Mouse (Mus musculus) liver, embryonic 11.5 days (tissue): ENCODE results near the gene Map6d1. TPM values are rescaled to one million over a fixed set of nuclear protein-coding genes. Genes with fewer than 3 reads are reported as not detected.

Experiments
- ATAC-seq: fragments of 200-750 bp; cut with Nextera tagmentation; replicated peaks from 2 replicates; pipeline ENCODE4 v1.8.0; 2017; ENCODE audit warnings: moderate number of reproducible peaks, mild to moderate bottlenecking, moderate TSS enrichment, moderate library complexity; ENCODE audit not compliant: low FRiP score
- DNase-seq: peaks from one replicate; pipeline ENCODE4 v3.0.0-alpha.2; 2017; ENCODE audit warnings: low spot score
- H3K27ac ChIP-seq: fragments of 300-500 bp; sonication (generic); 2 replicates; pipeline ENCODE4 v1.5.1; 2014; ENCODE audit warnings: mild to moderate bottlenecking, low read depth, low read length, control low read depth
- H3K27me3 ChIP-seq: fragments of 300-500 bp; sonication (generic); replicated peaks from 2 replicates; pipeline ENCODE4 v1.6.1; 2014; ENCODE audit warnings: low read length, mixed read lengths; ENCODE audit not compliant: control insufficient read depth, insufficient read depth
- H3K36me3 ChIP-seq: fragments of 300-500 bp; sonication (generic); 2 replicates; pipeline ENCODE4 v1.6.1; 2014; ENCODE audit warnings: mild to moderate bottlenecking, low read length, moderate library complexity, mixed read lengths; ENCODE audit not compliant: control insufficient read depth, insufficient read depth
- H3K4me1 ChIP-seq: fragments of 300-500 bp; sonication (generic); replicated peaks from 2 replicates; pipeline ENCODE4 v1.6.1; 2014; ENCODE audit warnings: low read length, mixed read lengths; ENCODE audit not compliant: control insufficient read depth, insufficient read depth
- H3K4me2 ChIP-seq: fragments of 300-500 bp; sonication (generic); 2 replicates; pipeline ENCODE4 v1.6.1; 2014; ENCODE audit warnings: mild to moderate bottlenecking, control low read depth, moderate library complexity
- H3K4me3 ChIP-seq: fragments of 300-500 bp; sonication (generic); 2 replicates; pipeline ENCODE4 v1.5.1; 2014; ENCODE audit warnings: low read depth, low read length, control low read depth
- H3K9ac ChIP-seq: fragments of 300-500 bp; sonication (generic); 2 replicates; pipeline ENCODE4 v1.6.1; 2014; ENCODE audit warnings: low read depth, low read length, control low read depth
- H3K9me3 ChIP-seq: fragments of 300-500 bp; sonication (generic); 2 replicates; pipeline ENCODE4 v1.6.1; 2016; ENCODE audit warnings: low read length, inconsistent platforms, mixed read lengths; ENCODE audit not compliant: control insufficient read depth
- WGBS: fragments of 180-500 bp; shearing (Covaris S2); extraction: QIAGEN DNeasy Blood & Tissue Kit; methylation state at CpG from one replicate; pipeline ENCODE4 v1.1.7; 2014; 5-methylcytosine and 5-hydroxymethylcytosine counted together
- polyA plus RNA-seq: library from polyadenylated mRNA; unstranded; fragments of >200 nt; fragmentation: Nextera tagmentation; extraction: Ambion mirVana; gene quantifications from 2 replicates; pipeline ENCODE4 v1.2.1, GENCODE M21; 2014

Gene Map6d1
- 0.27 and 0.31 TPM in 2 replicates for polyA plus RNA-seq

- peak within 1 kb of the TSS; percentile 58 for H3K9ac ChIP-seq
- 1% methylated on average over 90 of the region's 90 CpGs for WGBS
- ATAC-seq = peak; percentile 49
- H3K9me3 ChIP-seq = no peaks in the 10 kb centered on the region
- H3K4me1 ChIP-seq = 0 out of 2 replicates have a peak, but pooled peaks cover 2% of the 10 kb centered on the region
- peak within 1 kb of the TSS; percentile 94 for H3K4me2 ChIP-seq
- H3K4me3 ChIP-seq = peak within 1 kb of the TSS; percentile 67
- no peaks in the 10 kb centered on the region for H3K36me3 ChIP-seq
- DNase-seq = peak; percentile 64
- no peak within 1 kb of the TSS for H3K27ac ChIP-seq
- H3K27me3 ChIP-seq = peaks cover 28% of the 10 kb centered on the region
Observed at GRCm38 (mm10) chr16:20240468-20241414, at the start of gene Map6d1. Map6d1 (minus strand) TSS chr16:20241358.

DNA sequence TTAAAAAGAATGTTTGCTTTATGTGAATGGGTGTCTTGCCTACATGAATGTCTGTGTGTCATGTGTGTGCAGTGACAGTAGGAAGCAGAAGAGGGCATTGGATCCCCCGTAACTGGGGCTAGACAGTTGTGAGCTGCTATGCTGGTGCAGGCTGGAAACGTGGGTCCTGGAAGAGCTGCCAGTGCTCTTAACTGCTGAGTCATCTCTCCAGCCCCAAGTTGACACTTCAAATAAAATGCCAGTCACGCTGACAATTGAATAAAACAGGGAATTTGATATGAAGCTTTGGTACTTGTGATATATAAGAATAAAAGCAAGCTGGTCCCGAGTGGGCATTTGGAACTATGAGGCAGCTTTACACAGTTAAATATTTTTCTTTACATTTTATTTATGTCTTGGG, 39.1 kb upstream of the Map6d1 start:
- H3K27me3 ChIP-seq = no peaks in the 10 kb centered on the region
- no peak for ATAC-seq

GRCm38 (mm10) chr16:20279395-20279794, 38.2 kb upstream of the Map6d1 start:
- H3K27me3 ChIP-seq = no peaks in the 10 kb centered on the region
- H3K4me3 ChIP-seq = no peak overlapping the region
- H3K4me2 ChIP-seq = no peak overlapping the region
- H3K9ac ChIP-seq = no peak overlapping the region
- peaks cover 22% of the 10 kb centered on the region for H3K36me3 ChIP-seq
- 89% methylated on average over 5 of the region's 5 CpGs for WGBS
- ATAC-seq (no peak), DNase-seq (no peak)
- no peaks in the 10 kb centered on the region for H3K9me3 ChIP-seq
- H3K27ac ChIP-seq = no peak overlapping the region
- H3K4me1 ChIP-seq = no peaks in the 10 kb centered on the region

More for the DNA sequence above, 39.1 kb upstream of the Map6d1 start:
- Histone ChIP-seq H3K27ac (no peak overlapping the region), H3K4me1 (no peaks in the 10 kb centered on the region), H3K9ac (no peak overlapping the region), H3K36me3 (peaks cover 29% of the 10 kb centered on the region), H3K9me3 (no peaks in the 10 kb centered on the region), H3K4me3 (no peak overlapping the region), H3K4me2 (no peak overlapping the region)
- WGBS = 84% methylated on average over 4 of the region's 4 CpGs
- DNase-seq = no peak

DNA sequence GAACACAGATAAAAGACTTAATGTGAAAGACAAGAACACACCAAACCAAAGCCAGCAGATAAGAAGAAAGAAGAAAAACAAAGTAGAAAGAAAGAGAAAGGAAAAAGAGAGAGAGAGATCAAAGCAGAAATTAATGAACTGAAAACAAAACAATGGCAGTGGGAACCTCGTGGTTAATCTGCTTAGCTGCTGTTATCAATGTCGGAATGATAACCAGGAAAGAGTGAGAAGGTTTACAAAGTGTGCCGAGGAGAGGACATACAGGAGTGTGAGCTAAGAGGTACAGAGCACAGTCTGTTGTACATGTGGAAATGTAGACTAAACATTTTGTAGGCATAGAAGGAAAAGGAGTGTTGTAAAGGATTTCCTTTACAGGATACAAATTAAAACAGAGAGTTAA, 31.8 kb upstream of the Map6d1 start:
- ATAC-seq = no peak
- Histone ChIP-seq H3K9me3 (no peaks in the 10 kb centered on the region), H3K9ac (no peak overlapping the region), H3K27ac (no peak overlapping the region), H3K36me3 (peaks cover under 1% of the 10 kb centered on the region; the same call in 1 of the 2 replicates), H3K27me3 (no peaks in the 10 kb centered on the region), H3K4me3 (no peak overlapping the region), H3K4me2 (no peak overlapping the region), H3K4me1 (no peaks in the 10 kb centered on the region)
- DNase-seq = no peak
- 22% methylated on average over 3 of the region's 3 CpGs for WGBS

DNA sequence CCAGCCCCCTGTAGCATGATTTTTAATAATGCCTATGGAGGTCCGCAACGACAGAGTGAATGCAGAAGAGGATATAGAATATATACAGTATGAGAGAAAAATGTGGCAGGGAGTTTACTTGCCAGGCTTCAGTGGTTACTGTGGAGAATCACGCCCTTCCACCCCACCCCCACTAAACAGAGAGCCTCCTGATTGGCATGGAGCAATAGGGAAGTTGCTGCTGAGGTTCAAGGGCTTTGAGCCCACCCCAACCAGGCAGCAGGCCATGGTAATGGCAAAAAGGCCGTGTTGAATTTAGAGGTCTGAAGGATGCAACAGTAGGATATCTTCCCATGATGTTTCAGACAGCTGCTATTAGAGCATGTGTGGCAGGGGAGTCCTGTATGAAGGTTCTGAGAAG, 30.2 kb upstream of the Map6d1 start:
- WGBS = 67% methylated on average over 4 of the region's 4 CpGs
- Histone ChIP-seq H3K27me3 (no peaks in the 10 kb centered on the region), H3K9me3 (no peaks in the 10 kb centered on the region), H3K9ac (no peak overlapping the region), H3K4me3 (no peak overlapping the region), H3K36me3 (no peaks in the 10 kb centered on the region), H3K4me1 (no peaks in the 10 kb centered on the region), H3K4me2 (no peak overlapping the region), H3K27ac (no peak overlapping the region)
- ATAC-seq (no peak), DNase-seq (no peak)

DNA sequence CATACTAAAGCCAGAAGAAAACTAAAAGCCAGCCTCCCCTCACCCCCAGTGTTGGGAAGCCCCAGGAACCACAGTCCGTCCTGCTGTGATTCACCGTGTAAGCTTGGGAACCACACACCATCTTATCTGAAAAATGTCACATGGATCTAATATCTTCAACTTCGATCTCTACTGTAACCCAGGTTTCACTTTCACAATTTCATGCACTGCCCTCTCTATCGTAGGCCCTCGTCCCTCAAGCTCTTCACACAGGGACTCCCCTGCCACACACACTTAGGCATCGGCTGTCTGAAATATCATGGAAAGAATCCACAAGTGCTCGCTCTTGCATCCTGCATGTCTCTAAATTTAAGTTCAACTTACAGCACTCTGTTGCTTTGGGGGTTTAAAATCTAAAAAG, 23.9 kb upstream of the Map6d1 start:
- no peak overlapping the region for H3K4me3 ChIP-seq
- H3K4me2 ChIP-seq = no peak overlapping the region
- no peaks in the 10 kb centered on the region for H3K36me3 ChIP-seq
- WGBS = 72% methylated on average over 7 of the region's 7 CpGs
- no peaks in the 10 kb centered on the region for H3K4me1 ChIP-seq
- ATAC-seq (no peak), DNase-seq (no peak)
- no peaks in the 10 kb centered on the region for H3K9me3 ChIP-seq
- no peaks in the 10 kb centered on the region for H3K27me3 ChIP-seq
- H3K27ac ChIP-seq = no peak overlapping the region
- no peak overlapping the region for H3K9ac ChIP-seq

DNA sequence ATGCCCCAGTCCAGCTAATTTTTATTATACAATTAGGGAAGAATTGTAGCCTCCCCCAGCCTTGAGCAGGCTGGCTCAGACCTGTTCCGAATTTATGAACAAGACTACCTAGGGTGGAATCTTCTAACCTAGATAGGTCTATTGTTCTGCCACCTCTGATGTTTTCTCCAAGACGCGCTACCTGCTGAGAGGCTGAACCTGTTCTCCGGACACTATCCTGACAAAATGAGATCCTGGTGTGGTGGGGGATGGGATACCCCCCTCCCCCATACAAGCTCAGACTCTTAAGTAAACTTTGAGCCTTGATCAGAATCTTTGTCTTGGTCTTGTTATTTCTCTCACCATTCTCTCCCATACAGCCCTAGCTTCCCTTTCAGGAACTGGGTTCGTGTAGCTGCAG, 16.8 kb upstream of the Map6d1 start:
- Histone ChIP-seq H3K4me1 (no peaks in the 10 kb centered on the region), H3K9me3 (no peaks in the 10 kb centered on the region), H3K27me3 (no peaks in the 10 kb centered on the region), H3K4me2 (no peak overlapping the region), H3K4me3 (no peak overlapping the region), H3K36me3 (no peaks in the 10 kb centered on the region), H3K27ac (no peak overlapping the region), H3K9ac (no peak overlapping the region)
- DNase-seq (no peak), ATAC-seq (no peak)
- WGBS = 79% methylated on average over 5 of the region's 5 CpGs

DNA sequence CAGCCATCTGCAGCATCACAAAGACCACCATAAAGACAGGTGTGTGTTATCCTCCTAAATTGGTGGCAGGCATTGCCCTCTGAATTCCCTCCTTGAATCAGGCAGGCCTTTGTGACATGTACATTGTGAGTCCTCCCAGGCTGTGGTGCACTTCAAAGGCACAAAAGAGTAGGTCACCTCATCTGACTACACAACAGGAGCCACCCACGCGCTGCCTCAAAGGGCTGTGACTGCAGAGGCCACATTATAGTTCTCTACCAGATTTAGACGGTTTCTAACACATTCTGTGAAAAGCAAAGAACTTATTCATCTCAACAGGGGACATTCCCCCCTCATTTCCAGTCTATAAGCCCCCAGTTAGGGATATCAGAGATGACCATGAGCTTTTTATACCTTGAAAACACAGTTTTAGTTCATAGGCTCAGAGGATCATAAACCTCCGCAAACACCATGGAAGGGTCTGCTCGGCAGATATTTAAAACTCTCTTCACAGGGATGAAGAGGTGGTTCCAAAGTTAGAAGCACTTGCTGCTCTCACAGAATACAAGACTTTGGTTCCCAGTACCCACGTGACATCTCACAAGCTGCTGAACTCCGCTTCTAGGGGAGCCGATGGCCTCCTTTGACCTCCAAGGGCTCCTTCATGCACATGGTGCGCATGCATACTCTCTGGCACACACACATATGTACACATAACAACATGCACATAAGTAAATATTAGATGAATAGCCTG, 7.5 kb upstream of the Map6d1 start:
- Histone ChIP-seq H3K4me2 (no peak overlapping the region), H3K4me3 (no peak overlapping the region), H3K9me3 (no peaks in the 10 kb centered on the region), H3K36me3 (no peaks in the 10 kb centered on the region), H3K4me1 (no peaks in the 10 kb centered on the region), H3K27me3 (no peaks in the 10 kb centered on the region), H3K9ac (no peak overlapping the region), H3K27ac (no peak overlapping the region)
- ATAC-seq (no peak), DNase-seq (no peak)
- 82% methylated on average over 9 of the region's 9 CpGs for WGBS
